Mouse (Mus musculus): ENCODE data around the gene Cd34.

The Cd34 gene

DNA sequence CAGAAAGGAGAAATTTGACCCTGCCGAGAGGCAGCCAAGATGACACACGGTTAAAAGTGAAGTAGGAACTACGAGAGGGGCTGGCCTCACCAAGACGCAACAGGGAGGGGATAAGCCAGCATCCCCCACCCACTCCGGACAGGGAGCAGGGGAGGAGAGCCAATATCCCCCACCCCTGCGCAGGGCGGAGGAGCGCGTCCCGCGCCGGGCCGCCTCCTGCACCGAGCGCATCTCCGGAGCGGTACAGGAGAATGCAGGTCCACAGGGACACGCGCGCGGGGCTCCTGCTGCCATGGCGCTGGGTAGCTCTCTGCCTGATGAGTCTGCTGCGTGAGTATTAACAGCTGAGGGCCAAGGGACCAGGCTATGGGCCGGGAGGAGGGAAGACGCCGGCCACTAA lies at the start of gene Cd34:
TSS of gene Cd34 (plus strand) at position 105 of the 400 bp plus-strand sequence.
- no peak for DNase-seq (ENCODE audit: low read depth, low spot score)

DNA sequence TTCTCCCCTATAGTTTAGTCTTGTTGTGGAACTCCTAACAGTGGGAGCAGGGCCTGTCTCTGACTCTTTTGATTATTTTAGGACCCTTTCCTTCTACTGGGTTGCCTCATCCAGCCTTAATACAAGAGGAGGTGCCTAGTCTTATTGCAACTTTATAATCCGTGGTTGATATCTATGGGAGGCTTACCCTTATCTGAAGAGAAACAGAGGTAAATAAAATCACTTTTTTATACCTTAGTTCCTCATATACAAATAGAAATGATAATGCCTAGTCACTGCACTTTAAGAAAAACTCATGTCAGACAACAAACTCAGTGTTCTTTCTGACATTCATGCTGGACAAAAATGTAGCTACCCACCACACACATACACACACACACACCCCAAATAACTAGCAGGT lies 44.1 kb upstream of the Cd34 start:
- DNase-seq (ENCODE audit: low read depth, low spot score), result no peak

DNA sequence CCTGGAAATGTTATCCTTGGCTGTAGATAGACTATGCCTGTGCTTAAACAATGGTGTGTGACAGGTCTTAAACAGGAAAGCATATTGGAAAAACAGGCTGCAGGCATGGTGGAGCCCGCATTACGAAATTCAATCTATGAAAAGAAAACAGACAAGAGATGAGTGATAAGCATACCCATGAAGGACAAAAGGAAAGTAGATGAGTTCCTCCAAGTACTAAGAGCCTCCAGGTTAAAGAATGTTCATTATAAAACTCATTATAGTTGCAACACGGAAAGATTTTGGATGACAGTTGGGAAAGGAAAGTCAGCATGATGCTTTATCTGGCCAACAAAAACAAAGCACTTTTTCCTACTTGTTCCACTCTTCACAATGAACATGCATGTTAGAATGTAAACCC lies 43.3 kb upstream of the Cd34 start:
- DNase-seq (ENCODE audit: low read depth, low spot score), result no peak

DNA sequence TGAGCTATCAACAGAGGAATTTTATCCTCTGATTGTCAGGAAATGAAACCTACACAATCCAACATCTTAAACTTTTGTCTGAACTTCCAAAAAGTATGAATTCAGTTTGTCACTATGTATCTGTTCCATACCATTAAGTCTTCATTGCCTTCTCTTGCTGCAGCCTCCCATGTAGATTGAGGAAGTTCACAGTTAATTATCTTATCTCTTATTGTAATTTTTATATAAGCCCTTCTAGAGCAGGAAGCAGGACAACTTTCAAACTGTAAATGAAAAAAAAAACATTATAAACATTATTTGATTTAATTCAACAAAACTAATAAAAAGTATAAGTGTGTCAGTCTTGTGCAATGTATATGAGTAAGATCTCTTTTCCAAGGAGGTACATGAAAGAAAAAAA lies 37.5 kb upstream of the Cd34 start:
- DNase-seq (ENCODE audit: low read depth, low spot score), result no peak

DNA sequence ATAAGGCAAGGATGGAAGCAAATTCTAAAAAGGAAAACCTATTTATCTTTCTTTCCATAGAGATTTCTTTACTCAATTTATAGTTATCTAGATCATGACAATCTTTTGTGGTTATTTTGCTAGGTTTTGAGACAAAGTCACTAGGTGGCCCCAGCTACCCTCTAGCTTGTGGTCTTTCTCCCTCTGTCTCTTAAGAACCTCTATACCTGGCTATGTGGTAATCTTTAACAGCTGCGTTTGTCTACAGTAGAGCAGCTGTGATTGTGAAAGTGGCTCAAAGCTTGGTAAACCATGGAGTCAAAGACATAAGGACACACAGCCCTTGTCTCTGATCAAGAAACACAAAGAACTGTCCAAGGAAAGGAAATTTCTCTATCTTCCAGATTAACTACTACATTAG lies 36.8 kb upstream of the Cd34 start:
- no peak for DNase-seq (ENCODE audit: low read depth, low spot score)

DNA sequence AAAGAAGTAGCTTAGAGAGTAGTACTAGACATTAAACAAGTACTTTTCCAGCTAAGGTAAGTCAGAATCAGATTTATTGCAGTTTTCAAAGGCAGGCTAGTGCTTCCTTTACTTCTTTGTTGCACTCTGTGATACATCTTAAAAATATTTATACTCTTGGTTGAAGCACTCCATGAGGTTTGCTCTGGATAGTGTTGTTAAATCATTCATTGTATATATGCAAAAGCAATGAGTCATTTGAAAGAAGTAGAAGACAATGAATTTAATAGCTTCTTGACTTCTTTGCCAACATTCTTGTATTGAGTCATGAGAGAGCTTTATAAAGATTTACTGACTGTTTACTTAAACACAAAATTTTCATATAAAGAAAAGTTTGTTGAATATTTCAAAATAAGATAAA lies 29.7 kb upstream of the Cd34 start:
- no peak for DNase-seq (ENCODE audit: low read depth, low spot score)

DNA sequence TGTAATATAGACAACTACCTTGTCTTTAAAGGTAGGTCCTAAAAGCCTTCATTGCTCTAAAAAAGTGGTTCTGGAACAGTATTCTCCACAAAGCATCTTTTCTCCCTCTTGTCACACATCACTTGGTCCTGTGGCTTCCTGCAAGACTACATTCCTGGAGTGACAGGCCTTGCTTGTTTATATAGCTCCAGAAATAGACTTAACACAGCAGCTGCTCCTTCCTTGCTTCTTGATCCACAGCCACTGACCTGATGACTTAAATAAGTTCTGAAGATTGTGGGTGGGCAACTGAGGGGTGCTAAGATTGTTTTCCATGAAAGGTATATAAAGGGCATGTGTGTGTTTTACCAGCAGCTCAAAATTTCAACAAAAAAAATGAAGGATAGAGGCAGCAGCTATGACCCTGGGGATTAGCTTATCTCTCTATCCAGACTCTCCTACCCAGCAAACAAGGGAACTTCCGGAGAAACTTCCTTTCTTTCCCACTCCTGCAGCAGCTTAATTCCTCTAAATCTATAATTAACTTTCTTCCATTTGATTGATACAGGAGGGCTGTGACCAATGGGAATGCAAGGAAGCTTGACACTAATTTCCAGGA lies 12.8 kb upstream of the Cd34 start:
- no peak for DNase-seq (ENCODE audit: low read depth, low spot score)

DNA sequence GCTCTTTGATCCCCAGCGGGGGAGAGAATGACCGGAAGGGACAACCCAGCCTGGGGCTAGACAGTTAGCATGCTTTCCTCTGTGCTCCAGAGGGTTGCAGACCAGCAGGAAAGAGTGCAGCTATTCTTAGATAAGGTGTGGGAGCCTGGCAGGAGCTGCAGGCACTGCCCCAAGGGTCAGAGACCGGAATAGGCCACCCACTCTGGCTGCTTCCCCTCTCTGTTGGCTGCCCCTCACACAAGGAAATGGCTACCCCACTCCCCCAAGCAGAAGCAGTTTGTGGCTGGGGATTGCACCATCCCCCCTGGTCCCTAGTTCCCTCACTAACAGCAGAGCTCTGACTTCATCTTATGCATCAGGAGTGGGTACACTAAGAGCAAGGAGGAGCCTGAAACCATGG lies 10.7 kb upstream of the Cd34 start:
- no peak for DNase-seq (ENCODE audit: low read depth, low spot score)

DNA sequence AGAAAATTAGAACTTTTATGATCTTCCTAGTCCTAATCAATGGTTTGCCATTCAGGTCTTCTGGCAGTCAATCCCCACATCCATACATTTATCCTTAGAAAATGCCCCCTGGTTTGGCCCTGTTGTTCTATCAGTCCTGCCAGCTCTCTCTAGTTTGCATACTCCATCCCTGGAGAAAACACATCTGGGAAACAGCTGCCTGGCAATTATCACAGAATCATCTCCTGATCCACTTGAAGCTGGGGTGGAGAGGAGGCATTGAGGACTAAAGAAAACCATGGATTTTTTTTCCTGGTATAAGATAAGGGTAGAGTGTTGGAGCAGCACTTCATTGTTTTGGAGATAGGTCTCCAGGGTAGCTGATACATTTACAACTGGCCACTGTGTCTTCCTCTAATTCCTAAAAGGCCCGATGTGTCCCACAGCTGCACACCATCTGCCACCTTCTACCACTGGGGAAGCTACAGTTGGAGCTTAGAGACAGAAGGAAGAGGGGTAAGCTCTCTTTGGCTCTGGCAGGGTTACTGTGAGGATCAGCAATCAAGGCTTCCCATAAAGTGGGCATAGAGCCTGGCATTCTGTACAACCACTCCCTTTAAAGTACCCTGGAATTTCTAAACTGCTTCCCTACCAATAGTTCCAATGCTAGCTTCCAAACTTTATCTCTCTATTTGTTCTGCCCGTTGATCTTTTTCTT lies 9.2 kb upstream of the Cd34 start:
- no peak for DNase-seq (ENCODE audit: low read depth, low spot score)

DNA sequence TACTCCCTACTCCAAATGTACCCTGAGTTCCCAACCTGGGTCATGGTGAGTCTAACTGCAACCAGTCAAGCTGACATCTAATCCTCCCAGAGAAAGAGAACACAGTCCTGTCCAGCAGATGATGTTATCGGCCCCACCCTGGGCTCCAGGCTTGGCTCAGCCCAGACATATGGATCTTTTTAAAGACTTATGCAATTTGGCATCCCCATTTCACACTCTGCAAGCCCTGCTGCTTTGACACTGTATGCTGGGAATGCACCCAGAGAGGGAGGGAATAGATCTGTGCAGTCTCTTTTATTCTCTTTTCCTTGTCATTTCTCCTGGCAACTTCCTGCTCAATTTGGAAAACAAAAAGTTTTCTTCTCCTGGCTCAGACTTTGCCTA lies 8.7 kb upstream of the Cd34 start:
- DNase-seq (ENCODE audit: low read depth, low spot score), result no peak

DNA sequence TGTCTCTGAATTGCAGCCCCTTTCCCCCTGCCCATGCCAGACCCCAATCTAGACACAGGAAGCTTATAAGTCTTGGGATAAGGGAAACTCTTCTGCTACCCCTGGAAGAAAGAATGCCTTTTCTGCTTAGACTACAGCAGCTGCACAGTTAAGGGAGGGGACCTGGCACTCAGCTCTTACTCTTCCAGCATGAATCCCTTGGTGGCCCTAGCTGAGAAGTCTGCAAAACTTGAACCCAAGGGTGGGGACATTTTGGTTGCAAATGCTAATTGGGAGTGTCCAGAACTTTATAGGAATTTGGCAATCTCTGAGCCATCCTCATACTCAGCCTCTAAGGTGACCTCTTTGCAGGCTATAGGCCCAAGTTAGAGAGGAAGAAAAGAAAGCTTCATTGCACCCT lies 7.9 kb upstream of the Cd34 start:
- no peak for DNase-seq (ENCODE audit: low read depth, low spot score)

DNA sequence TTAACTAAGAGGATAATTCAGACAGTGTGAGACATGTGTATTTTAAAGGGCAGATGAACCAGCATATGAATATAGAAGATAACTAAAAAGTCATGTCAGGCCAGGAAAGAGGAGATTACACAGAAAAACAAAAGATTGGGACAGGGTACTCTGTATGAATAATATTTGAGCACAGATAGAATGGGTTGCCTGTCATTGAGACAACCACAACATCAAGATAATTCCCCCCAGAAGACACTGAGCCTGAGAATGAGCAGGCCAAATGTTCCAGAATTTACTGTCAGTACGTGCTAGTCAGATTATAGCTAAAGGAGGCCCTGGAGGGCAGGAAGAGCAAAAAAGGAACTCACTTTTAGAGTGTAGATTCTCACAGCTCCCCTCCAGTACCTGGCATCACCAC lies 3.3 kb upstream of the Cd34 start:
- no peak for DNase-seq (ENCODE audit: low read depth, low spot score)

DNA sequence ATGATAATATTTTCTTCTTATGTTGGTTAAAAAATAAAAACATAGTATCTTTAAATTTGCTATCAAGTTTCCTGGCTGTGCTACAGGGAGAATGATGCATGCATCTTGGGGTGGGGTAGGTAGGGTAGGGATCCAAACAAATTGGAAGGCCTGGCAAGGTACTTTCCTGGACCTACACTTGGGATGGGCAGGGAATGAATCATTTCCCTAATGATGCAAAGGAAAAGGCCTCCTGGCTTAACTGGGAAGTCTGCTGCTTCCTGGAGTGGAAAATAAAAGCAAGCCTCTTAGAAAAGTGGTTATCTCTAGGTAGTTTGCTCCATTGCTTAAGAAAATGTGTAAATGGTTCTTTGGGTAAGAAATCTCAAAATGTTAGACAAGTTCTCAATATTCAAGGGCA lies 2.9 kb downstream of the Cd34 start:
- no peak for DNase-seq (ENCODE audit: low read depth, low spot score)

DNA sequence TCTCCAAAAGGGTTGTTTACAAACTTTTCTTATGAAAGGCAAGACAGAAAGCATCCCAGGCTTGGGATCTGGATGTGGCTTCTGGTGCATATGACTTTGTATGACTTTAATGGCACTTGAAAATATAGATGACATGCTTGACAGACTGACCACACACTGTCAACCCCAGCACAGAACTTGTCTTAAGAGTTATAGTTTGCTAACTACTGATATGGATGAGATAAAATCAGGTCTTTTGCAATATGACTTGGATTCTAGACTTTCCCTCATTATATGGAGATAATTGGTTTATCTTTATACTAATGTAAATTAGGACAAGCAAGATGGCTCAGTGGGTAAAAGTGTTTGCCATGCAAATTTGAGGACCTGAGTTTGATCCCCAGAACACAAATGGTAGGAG lies 4.3 kb downstream of the Cd34 start:
- DNase-seq (ENCODE audit: low read depth, low spot score), result no peak

DNA sequence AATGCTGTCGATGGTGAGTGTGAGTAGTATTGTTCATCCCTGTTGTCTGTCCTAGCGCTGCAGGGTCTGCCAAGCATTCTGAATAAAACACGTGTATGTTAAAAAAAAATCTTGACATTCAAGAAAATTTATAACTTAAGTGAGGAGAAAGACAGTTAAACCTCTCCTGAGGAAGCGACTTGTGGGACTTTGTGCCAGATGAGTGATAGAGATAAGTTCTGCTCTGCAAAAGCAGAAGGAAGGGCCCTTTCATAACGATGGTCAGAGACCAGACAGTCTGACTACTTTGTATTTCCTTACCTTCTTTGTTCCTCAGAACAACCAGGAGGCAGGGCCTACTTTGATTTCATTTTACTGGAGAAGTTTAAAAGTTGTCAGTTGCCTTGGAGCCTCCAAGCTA lies 4.9 kb downstream of the Cd34 start:
- no peak for DNase-seq (ENCODE audit: low read depth, low spot score)

DNA sequence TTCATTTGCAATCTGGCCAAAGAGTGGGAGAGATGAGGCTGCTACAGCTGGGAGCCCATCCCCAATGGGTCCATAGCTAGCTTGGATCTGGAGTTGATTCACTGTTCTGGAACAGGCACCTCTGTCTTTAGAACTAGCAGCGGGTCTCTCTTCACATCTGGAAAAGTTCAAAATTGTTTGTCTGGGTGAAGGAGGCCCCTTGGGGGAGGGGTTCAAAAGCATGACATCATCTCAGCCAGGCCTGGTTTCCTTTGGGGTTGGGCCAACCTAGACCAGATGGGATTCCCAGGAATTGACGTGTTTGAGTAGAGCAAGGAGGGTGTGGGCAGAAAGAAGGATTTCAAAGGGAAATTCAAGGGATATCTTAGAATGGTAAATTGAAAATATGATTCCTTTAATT lies 6.8 kb downstream of the Cd34 start:
- DNase-seq (ENCODE audit: low read depth, low spot score), result no peak

DNA sequence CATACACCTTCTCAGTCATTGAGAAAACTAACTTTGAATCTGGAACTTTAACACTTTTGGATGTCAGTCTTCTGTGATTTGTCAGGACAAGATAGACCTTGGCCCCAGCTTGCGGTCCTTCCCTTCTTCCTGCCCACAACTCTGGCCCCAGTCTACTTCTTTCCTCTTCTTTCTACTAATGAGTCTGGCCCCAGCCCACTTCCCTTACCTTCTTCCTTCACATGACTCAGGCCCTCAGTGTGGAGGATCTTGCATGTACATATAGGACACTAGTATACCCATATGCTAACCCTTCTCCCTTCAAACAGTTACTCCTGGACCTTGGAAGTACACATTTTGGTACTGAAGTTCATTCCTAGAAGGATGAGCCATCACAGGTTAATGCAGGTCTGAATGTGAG lies 7.8 kb downstream of the Cd34 start:
- no peak for DNase-seq (ENCODE audit: low read depth, low spot score)

DNA sequence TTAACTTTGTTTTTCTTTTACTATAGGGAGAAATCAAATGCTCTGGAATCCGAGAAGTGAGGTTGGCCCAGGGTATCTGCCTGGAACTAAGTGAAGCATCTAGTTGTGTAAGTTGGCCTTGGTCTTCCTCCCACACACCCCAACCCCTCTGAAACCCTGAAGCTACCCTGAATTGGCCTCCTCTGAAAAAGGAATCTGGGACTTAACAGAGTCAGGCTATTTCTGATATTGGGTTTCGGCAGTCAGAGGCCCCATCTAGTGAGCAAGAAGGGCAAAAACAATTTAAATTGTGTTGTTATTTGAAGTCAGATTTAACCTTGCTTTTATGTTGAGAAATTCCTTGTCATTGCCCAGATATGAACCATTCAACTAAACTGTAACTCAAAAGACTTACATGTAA lies 12.3 kb downstream of the Cd34 start:
- no peak for DNase-seq (ENCODE audit: low read depth, low spot score)

DNA sequence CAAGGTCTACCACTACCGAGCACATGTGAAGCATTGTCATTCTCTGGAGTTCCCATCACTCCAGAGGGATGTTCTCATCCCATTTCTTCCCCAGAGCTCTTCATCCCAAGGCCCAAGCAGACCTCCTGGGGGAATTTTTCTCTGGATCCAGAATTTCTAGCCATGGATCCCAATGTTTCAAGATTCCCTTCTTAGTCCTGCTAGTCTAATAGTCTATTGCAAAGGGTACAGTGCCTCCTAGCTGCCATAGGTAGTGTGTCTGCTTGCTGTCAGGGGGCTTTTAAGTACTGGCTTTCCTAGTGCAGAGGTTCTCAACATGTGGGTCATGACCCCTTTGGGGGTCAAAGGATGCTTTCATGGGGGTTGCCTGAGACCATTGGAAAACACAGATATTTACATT lies 14.3 kb downstream of the Cd34 start:
- DNase-seq (ENCODE audit: low read depth, low spot score), result no peak

DNA sequence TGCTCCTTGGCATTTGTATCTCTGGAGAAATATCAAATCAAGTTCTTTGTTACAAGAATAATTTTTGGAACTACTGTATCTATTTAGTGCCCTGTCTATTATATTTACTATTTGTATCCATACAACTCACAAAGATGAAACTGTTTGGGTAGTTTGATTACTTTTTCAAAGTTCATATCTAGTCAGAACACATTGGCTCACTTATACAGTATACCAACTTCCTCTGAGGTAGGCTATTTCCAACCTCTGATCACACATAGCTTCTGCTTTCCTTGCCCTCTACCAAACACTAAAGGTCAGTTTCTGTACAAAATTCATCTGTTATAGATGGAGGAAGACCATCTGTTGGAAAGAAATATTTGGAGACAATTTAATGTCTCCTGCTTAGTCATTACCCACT lies 16.1 kb downstream of the Cd34 start:
- no peak for DNase-seq (ENCODE audit: low read depth, low spot score)

DNA sequence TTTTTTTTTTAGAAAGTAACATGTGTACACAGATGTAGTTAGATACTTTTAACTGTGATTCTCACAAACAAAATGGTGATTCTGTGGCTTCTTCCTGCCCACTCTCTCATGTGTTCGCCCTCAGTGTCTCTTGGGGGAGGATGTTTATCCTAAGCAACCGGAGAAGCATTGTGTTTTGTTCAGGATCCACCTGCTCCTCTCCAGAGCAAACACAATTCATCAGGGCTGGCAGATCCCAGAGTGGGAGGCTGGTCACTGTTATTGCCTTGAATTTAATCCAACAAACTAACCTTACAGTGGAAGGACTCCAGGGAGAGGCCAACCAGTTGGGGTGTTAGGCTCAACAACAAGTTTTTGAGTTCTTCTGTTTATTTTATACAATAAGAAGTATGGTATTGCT lies 17.1 kb downstream of the Cd34 start:
- DNase-seq (ENCODE audit: low read depth, low spot score), result no peak

DNA sequence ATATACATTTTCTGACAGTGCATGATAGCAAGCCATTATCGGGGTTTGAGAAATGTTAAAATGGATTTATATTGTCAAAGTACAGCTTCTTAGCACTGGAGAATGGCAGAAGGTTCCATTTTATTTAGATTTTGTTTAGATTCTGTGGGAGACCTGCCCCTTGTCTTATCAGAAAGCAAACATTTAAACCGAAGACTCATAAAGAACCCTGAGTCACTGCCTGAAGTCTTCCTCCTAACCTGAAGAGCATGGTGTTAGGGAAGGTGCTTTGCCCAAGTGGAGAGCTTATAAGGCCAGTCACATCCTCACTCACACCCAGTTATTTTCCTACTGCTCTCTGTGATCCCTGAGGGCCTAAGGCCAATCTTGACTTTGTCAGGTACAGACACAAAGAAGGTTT lies 18.4 kb downstream of the Cd34 start:
- DNase-seq (ENCODE audit: low read depth, low spot score), result no peak

DNA sequence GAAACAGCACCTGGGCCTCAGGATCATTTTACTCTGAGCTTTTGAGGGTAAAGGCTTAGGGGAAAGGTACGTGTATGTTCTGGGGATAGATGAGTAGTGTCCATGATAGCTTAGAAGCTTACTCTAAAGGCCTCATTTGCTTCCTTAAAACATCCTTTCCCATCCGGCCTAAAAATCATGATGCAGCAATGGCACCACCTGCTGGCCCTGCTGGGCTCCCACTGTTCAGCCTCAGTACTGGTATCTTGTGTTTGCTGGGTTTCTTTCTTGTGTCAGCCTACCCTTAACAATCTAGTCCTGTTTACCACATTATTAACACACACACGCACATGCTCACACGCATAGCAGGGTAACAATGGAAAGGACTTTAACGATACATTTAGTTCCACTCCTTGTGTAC lies 23.6 kb downstream of the Cd34 start:
- peak; percentile 73 for DNase-seq (ENCODE audit: low read depth, low spot score)

DNA sequence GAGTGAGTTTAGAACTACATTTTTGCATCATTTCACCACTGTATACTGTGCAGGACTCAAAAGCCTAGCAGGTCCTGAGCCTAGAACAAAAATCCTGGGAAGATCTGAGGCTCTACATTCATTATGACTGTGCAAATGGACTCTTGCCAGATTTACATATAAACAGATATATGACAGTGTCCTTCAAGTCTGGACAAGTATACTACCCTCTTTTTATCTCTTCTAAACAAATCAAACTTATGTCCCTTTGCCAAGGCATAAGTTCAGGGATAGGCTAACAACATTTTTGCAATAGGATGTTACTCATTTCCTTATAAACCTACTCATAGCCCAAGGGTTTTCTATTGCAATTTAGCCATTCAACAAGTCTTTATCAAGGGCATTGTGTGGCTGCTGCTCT lies 24.1 kb downstream of the Cd34 start:
- no peak for DNase-seq (ENCODE audit: low read depth, low spot score)

All from A20 (cell line).